Mouse (Mus musculus): ENCODE measurements around the gene Ston2. TPM values are rescaled to one million over a fixed set of nuclear protein-coding genes. Genes with fewer than 3 reads are reported as not detected.

Gene Ston2
- polyA plus RNA-seq, 1 experiment, result 14.0 TPM

DNA sequence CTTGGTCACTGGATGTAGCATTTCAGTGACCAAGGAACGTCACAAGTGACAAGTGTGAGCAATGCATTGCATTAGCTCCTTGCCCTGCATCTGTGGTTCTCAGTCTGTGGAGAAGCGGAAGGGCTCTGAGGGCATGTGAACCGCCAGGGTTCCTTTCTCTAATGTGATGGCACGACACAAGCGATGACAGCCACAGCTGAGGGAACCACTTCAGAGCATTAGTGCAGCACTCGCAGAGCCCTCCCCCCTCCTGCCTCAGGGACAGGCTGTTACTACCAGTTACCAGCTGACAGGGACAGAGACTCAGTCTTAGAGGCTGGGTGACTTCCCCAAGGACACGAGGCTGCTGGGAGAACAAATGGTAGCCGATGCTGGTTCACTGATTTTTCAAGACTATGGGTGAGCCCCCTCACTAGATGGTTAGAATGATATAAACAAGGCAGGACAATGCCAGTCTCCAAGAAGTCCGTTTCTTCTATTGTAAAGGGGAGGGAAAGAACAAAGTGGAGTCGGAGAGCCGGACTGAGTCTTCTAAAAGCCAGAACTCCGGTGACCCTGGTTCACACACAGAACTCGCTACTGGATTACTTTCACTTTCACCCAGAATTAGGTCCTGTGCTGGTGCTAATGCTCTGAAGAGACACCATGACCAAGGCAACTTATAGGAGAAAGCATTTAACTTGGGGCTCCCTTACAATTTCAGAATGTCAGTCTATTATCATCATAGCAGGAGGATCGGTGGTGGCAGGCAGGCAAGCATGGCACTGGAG is 21.7 kb downstream of the Ston2 start:
- TF ChIP-seq CTCF (IDR thresholded peaks at IDR 0.05; ENCODE audit: control insufficient read depth, insufficient read depth, low read length) (no peak), POLR2A (IDR thresholded peaks at IDR 0.05; ENCODE audit: borderline replicate concordance, control insufficient read depth, low read depth, low read length) (no peak)
- peak overlapping the region; percentile 57 for H3K4me3 ChIP-seq (replicated peaks; ENCODE audit: control insufficient read depth, low read depth, low read length)
- peaks cover 6% of the 10 kb centered on the region for H3K4me1 ChIP-seq (ENCODE audit: control insufficient read depth, insufficient read depth, low read length)
- peak overlapping the region; percentile 86 for H3K27ac ChIP-seq (ENCODE audit: control insufficient read depth, insufficient read depth, low read depth, low read length, poor library complexity)
- 9% methylated on average over 14 of the region's 14 CpGs for WGBS

DNA sequence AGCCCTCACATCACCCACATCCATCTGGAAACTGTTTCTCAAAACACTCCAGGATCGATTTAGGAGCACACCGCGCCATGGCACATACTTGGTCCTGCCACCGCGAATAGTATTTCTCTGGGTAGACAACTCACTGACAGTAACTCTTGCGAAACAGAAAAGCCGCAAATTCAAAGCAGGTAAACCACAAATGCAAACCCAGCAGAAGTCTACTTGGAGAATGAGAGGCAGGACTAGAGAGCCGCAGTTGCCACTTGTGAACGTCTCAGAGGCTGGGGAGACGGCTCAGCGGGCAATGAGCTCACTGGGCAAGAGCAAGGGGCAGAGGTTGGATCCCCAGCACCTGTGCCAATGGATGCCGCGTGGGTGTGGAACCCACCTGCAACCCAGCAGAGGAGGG is 22.7 kb downstream of the Ston2 start:
- peaks cover 6% of the 10 kb centered on the region for H3K4me1 ChIP-seq (ENCODE audit: control insufficient read depth, insufficient read depth, low read length)
- TF ChIP-seq POLR2A (IDR thresholded peaks at IDR 0.05; ENCODE audit: borderline replicate concordance, control insufficient read depth, low read depth, low read length), result no peak
- TF ChIP-seq CTCF (IDR thresholded peaks at IDR 0.05; ENCODE audit: control insufficient read depth, insufficient read depth, low read length), result no peak
- H3K4me3 ChIP-seq (replicated peaks; ENCODE audit: control insufficient read depth, low read depth, low read length), result peak overlapping the region; percentile 53
- WGBS, result 3% methylated on average over 13 of the region's 13 CpGs
- H3K27ac ChIP-seq (ENCODE audit: control insufficient read depth, insufficient read depth, low read depth, low read length, poor library complexity), result peak overlapping the region; percentile 86

DNA sequence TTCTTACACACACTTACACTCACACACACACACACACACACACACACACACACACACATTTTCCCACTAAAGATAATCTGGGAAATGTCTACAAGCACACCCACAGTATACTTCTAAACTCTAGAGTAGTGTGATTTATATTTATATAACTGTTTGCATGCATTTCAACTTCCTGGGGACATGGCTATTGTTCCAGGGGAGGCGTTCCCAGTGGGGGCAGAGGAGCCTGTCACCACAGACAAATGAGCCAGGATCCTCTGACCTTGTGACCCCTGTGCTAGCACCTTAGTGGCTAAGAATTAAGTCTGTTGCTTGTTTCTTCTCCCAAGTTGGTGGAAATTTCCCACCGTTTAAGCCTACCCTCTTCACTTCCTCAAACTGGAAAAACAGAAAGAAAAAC is 23.1 kb downstream of the Ston2 start:
- 0% methylated on average over 2 of the region's 2 CpGs for WGBS
- Histone ChIP-seq H3K27ac (ENCODE audit: control insufficient read depth, insufficient read depth, low read depth, low read length, poor library complexity) (peak overlapping the region; percentile 71), H3K4me3 (replicated peaks; ENCODE audit: control insufficient read depth, low read depth, low read length) (peak overlapping the region; percentile 53), H3K4me1 (ENCODE audit: control insufficient read depth, insufficient read depth, low read length) (peaks cover 6% of the 10 kb centered on the region)
- TF ChIP-seq CTCF (IDR thresholded peaks at IDR 0.05; ENCODE audit: control insufficient read depth, insufficient read depth, low read length), result no peak
- no peak for TF ChIP-seq POLR2A (IDR thresholded peaks at IDR 0.05; ENCODE audit: borderline replicate concordance, control insufficient read depth, low read depth, low read length)

DNA sequence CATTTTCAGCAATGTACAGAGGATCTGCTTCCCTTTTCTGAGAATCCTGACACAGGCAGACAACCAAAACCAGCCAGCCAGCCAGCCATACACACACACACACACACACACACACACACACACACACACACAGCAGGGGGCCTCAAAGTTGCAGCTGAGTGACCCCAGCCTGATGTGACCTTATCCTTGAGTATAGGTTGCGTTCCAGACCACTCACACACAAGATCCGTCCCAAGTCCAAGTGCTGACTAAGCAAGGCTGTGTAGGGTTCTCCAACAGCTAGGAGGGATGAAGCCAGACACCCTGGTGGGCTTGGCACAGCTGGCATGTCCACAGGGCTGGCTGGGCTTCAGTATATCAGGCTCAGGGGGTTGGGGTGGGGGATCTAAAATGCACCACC is 23.7 kb downstream of the Ston2 start:
- TF ChIP-seq POLR2A (IDR thresholded peaks at IDR 0.05; ENCODE audit: borderline replicate concordance, control insufficient read depth, low read depth, low read length) (no peak), CTCF (IDR thresholded peaks at IDR 0.05; ENCODE audit: control insufficient read depth, insufficient read depth, low read length) (no peak)
- peak overlapping the region; percentile 39 for H3K27ac ChIP-seq (ENCODE audit: control insufficient read depth, insufficient read depth, low read depth, low read length, poor library complexity)
- WGBS, result 37% methylated on average over 2 of the region's 2 CpGs
- peaks cover 6% of the 10 kb centered on the region for H3K4me1 ChIP-seq (ENCODE audit: control insufficient read depth, insufficient read depth, low read length)
- H3K4me3 ChIP-seq (replicated peaks; ENCODE audit: control insufficient read depth, low read depth, low read length), result no peak overlapping the region

DNA sequence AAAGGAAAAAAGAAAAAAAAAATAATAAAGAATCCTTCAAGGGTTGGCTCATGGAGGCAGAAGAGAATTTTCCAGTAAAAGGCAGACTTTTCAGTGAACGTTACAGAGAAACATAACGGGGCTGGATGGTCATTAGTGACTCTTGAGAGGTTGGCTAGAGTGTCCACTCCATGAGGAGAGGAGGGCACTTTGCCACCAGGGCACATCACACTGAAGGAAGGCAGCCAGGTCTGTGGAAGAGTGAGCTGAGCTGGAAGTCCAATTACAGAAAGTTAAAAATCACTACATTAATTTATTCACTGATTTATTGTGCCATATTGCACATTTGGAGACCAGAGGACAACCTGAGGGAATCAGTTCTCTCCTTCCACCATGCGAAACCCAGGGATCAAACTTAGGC is 28.4 kb downstream of the Ston2 start:
- Histone ChIP-seq H3K4me1 (ENCODE audit: control insufficient read depth, insufficient read depth, low read length) (peaks cover 15% of the 10 kb centered on the region), H3K4me3 (replicated peaks; ENCODE audit: control insufficient read depth, low read depth, low read length) (no peak overlapping the region), H3K27ac (ENCODE audit: control insufficient read depth, insufficient read depth, low read depth, low read length, poor library complexity) (no peak overlapping the region)
- WGBS, result 86% methylated on average over 3 of the region's 3 CpGs
- no peak for TF ChIP-seq CTCF (IDR thresholded peaks at IDR 0.05; ENCODE audit: control insufficient read depth, insufficient read depth, low read length)
- no peak for TF ChIP-seq POLR2A (IDR thresholded peaks at IDR 0.05; ENCODE audit: borderline replicate concordance, control insufficient read depth, low read depth, low read length)

DNA sequence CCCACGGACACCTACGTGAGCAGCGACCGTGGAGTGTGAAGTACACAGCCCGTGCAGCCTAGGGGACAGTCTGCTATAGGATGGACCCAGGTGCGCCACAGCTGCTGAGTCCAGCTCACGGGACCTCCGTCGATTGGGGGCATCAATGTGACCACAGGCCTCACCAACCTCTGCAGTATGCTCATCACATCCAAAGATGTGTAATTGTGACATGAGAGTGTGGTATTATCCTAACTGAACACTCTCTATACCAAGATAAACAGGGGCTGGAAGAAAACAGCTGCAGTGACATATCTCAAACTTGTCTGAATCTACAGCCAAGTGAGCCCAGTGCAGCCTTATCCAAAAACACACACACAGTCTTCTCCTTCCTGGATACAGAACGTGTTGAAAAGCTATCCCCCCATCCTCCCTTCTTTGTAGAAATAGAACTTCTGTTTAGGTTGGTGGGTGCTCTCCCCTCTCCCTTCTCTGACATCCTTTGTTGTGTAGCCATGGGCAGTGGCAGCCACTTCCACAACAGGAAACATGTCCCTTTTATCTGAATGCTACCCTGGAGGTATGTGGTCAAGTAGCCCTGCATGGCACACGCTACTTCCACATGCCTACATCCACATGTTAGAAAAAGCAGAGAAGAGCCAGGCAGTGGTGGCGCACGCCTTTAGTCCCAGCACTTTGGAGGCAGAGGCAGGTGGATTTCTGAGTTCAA is 30.2 kb downstream of the Ston2 start:
- Histone ChIP-seq H3K4me1 (ENCODE audit: control insufficient read depth, insufficient read depth, low read length) (peaks cover 9% of the 10 kb centered on the region), H3K27ac (ENCODE audit: control insufficient read depth, insufficient read depth, low read depth, low read length, poor library complexity) (no peak overlapping the region; the same call in 1 of the 2 replicates)
- WGBS, result 57% methylated on average over 13 of the region's 13 CpGs

DNA sequence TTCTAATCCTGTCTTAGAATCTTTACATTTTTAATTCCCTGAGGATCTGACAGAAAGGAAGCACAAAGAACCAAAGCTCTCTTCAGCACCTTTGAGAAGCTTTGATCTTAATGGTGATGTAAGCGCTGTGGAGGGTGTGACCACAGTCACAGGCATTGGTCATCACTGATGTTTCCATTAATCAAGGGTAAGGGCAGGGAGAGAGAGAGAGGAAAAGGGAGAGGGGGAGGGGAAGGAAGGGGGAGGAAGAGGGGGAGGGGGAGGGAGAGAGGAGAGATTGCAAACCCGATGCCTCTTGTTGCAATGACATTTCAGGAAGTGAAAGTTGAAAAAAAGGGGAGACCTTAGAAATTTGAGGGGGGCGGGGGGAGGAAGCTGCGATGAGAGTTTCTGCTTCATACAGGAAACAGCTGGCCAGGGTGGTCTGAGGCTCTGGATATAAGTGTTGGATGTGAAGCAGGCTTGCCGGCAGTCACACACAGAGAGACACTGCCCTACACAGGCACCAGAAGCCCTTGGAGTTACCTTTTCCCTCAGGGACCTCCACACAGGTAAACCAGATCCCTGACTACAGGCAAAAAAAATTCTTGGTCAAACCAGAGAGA is 31.5 kb downstream of the Ston2 start:
- Histone ChIP-seq H3K27ac (ENCODE audit: control insufficient read depth, insufficient read depth, low read depth, low read length, poor library complexity) (peak overlapping the region; percentile 10), H3K4me1 (ENCODE audit: control insufficient read depth, insufficient read depth, low read length) (peaks cover 9% of the 10 kb centered on the region), H3K4me3 (replicated peaks; ENCODE audit: control insufficient read depth, low read depth, low read length) (no peak overlapping the region)
- 4% methylated on average over 5 of the region's 5 CpGs for WGBS
- TF ChIP-seq POLR2A (IDR thresholded peaks at IDR 0.05; ENCODE audit: borderline replicate concordance, control insufficient read depth, low read depth, low read length) (no peak), CTCF (IDR thresholded peaks at IDR 0.05; ENCODE audit: control insufficient read depth, insufficient read depth, low read length) (no peak)

More for the DNA sequence above, 30.2 kb downstream of the Ston2 start:
- TF ChIP-seq POLR2A (IDR thresholded peaks at IDR 0.05; ENCODE audit: borderline replicate concordance, control insufficient read depth, low read depth, low read length) (no peak), CTCF (IDR thresholded peaks at IDR 0.05; ENCODE audit: control insufficient read depth, insufficient read depth, low read length) (no peak)
- no peak overlapping the region for H3K4me3 ChIP-seq (replicated peaks; ENCODE audit: control insufficient read depth, low read depth, low read length)

DNA sequence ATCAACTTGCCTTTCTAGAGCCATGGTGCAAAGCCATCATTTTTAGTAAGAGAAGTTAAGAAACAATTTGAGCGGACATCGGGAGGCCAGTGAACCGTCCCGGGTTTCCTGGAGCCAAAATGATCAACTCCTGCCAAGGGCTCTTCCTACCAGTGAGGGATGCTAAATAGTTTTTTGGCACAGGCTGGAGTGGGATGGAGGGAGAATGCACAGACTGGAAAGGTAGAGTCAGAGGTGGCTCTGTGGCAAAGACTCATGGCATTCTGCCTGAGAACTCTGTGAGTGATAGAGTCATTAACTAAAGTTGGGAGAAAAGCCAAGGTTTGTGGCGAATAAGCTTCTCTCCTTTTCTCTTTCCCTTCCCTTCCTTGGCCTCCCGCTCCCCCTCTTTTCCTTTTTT is 33.6 kb downstream of the Ston2 start:
- 75% methylated on average over 6 of the region's 6 CpGs for WGBS
- Histone ChIP-seq H3K27ac (ENCODE audit: control insufficient read depth, insufficient read depth, low read depth, low read length, poor library complexity) (no peak overlapping the region), H3K4me1 (ENCODE audit: control insufficient read depth, insufficient read depth, low read length) (peaks cover 9% of the 10 kb centered on the region), H3K4me3 (replicated peaks; ENCODE audit: control insufficient read depth, low read depth, low read length) (no peak overlapping the region)
- TF ChIP-seq POLR2A (IDR thresholded peaks at IDR 0.05; ENCODE audit: borderline replicate concordance, control insufficient read depth, low read depth, low read length), result no peak
- TF ChIP-seq CTCF (IDR thresholded peaks at IDR 0.05; ENCODE audit: control insufficient read depth, insufficient read depth, low read length), result no peak

Data from bone marrow, adult 2 months (tissue).